Mouse (Mus musculus) stomach, embryonic 14.5 days (tissue): ENCODE results near the gene Ikbke. TPM values are rescaled to one million over a fixed set of nuclear protein-coding genes. Genes with fewer than 3 reads are reported as not detected.

Experiments used
- ATAC-seq: fragments of 200-750 bp; cut with Nextera tagmentation; 2 replicates; pipeline ENCODE4 v1.8.0; 2017; ENCODE audit warnings: low read depth, moderate TSS enrichment; ENCODE audit not compliant: insufficient number of reproducible peaks, insufficient read depth, low FRiP score
- H3K27ac ChIP-seq: fragments of 300-500 bp; sonication (generic); 2 replicates; pipeline ENCODE4 v1.5.1; 2014; ENCODE audit warnings: mild to moderate bottlenecking, low read length, moderate library complexity, mixed read lengths
- H3K27me3 ChIP-seq: fragments of 300-500 bp; sonication (generic); 2 replicates; pipeline ENCODE4 v1.6.1; 2014; ENCODE audit warnings: low read length, control low read depth, mixed read lengths; ENCODE audit not compliant: control insufficient read depth, insufficient read depth
- H3K36me3 ChIP-seq: fragments of 300-500 bp; sonication (generic); 2 replicates; pipeline ENCODE4 v1.6.1; 2014; ENCODE audit warnings: mild to moderate bottlenecking, control low read depth, low read length, moderate library complexity, mixed read lengths; ENCODE audit not compliant: control insufficient read depth, insufficient read depth
- H3K4me1 ChIP-seq: fragments of 300-500 bp; sonication (generic); 2 replicates; pipeline ENCODE4 v1.6.1; 2014; ENCODE audit warnings: low read length, control low read depth, mixed read lengths; ENCODE audit not compliant: control insufficient read depth, insufficient read depth
- H3K4me2 ChIP-seq: fragments of 300-500 bp; sonication (generic); replicated peaks from 2 replicates; pipeline ENCODE4 v1.6.1; 2014; ENCODE audit warnings: low read depth, low read length, control low read depth
- H3K4me3 ChIP-seq: fragments of 300-500 bp; sonication (generic); 2 replicates; pipeline ENCODE4 v1.5.1; 2014; ENCODE audit warnings: low read depth, low read length, control low read depth
- H3K9ac ChIP-seq: fragments of 300-500 bp; sonication (generic); replicated peaks from 2 replicates; pipeline ENCODE4 v1.6.1; 2014; ENCODE audit warnings: low read depth, mild to moderate bottlenecking, control low read depth, low read length, moderate library complexity, mixed read lengths
- H3K9me3 ChIP-seq: fragments of 300-500 bp; sonication (generic); 2 replicates; pipeline ENCODE4 v1.6.1; 2016; ENCODE audit warnings: low read depth, low read length, control low read depth; ENCODE audit not compliant: control insufficient read depth
- WGBS: fragments of 180-500 bp; shearing (Covaris S2); extraction: QIAGEN DNeasy Blood & Tissue Kit; methylation state at CpG from one replicate; pipeline ENCODE4 v1.1.7; 2014; 5-methylcytosine and 5-hydroxymethylcytosine counted together
- polyA plus RNA-seq: library from polyadenylated mRNA; unstranded; fragments of >200 nt; fragmentation: Nextera tagmentation; extraction: Ambion mirVana; gene quantifications from 2 replicates; pipeline ENCODE4 v1.2.1, GENCODE M21; 2014

Ikbke gene
- polyA plus RNA-seq, 1 experiment from 2014 or later, result 6.1 TPM

GRCm38 (mm10) chr1:131208081-131208480 is 71.3 kb downstream of the Ikbke start:
- no peak overlapping the region for H3K4me3 ChIP-seq
- no peak for ATAC-seq
- peaks cover 13% of the 10 kb centered on the region; the same call in 1 of the 2 replicates for H3K4me1 ChIP-seq
- H3K27me3 ChIP-seq, result no peaks in the 10 kb centered on the region
- WGBS, result 88% methylated on average over 5 of the region's 5 CpGs
- no peak overlapping the region for H3K4me2 ChIP-seq
- no peak overlapping the region for H3K9ac ChIP-seq
- no peaks in the 10 kb centered on the region for H3K36me3 ChIP-seq
- H3K9me3 ChIP-seq, result no peaks in the 10 kb centered on the region
- H3K27ac ChIP-seq, result no peak overlapping the region

- Histone ChIP-seq H3K4me1 (0 out of 2 replicates have a peak, but pooled peaks cover 8% of the 10 kb centered on the region), H3K9ac (no peak overlapping the region), H3K9me3 (no peaks in the 10 kb centered on the region), H3K36me3 (no peaks in the 10 kb centered on the region), H3K27ac (no peak overlapping the region), H3K4me2 (no peak overlapping the region), H3K27me3 (no peaks in the 10 kb centered on the region), H3K4me3 (no peak overlapping the region)
- ATAC-seq, result peak; percentile 80; the same call in 1 of the 2 replicates
- 3% methylated on average over 5 of the region's 5 CpGs for WGBS
Observed at GRCm38 (mm10) chr1:131207531-131207930, 71.9 kb downstream of the Ikbke start.

GRCm38 (mm10) chr1:131206342-131206741 is 73.1 kb downstream of the Ikbke start:
- Histone ChIP-seq H3K27me3 (no peaks in the 10 kb centered on the region), H3K4me3 (no peak overlapping the region), H3K27ac (no peak overlapping the region), H3K4me2 (no peak overlapping the region), H3K4me1 (0 out of 2 replicates have a peak, but pooled peaks cover 6% of the 10 kb centered on the region), H3K36me3 (no peaks in the 10 kb centered on the region), H3K9ac (no peak overlapping the region), H3K9me3 (no peaks in the 10 kb centered on the region)
- WGBS, result 72% methylated on average over 5 of the region's 5 CpGs
- no peak for ATAC-seq

GRCm38 (mm10) chr1:131204461-131204860 is 74.9 kb downstream of the Ikbke start:
- no peak overlapping the region for H3K9ac ChIP-seq
- WGBS, result 70% methylated on average over 8 of the region's 8 CpGs
- no peak overlapping the region for H3K27ac ChIP-seq
- H3K27me3 ChIP-seq, result no peaks in the 10 kb centered on the region
- H3K9me3 ChIP-seq, result no peaks in the 10 kb centered on the region
- H3K4me2 ChIP-seq, result no peak overlapping the region
- no peaks in the 10 kb centered on the region for H3K36me3 ChIP-seq
- peaks cover 10% of the 10 kb centered on the region; the same call in 1 of the 2 replicates for H3K4me1 ChIP-seq
- no peak overlapping the region for H3K4me3 ChIP-seq
- no peak for ATAC-seq

Other genes with a start within 250 kb of the Ikbke start
- gene Mapkapk2, start 181.8 kb downstream of the Ikbke start, polyA plus RNA-seq, result 56.5 and 68.4 TPM in 2 replicates
- 3.5 and 4.6 TPM in 2 replicates for gene Dyrk3, start 141.3 kb downstream of the Ikbke start, polyA plus RNA-seq
- 67.5 and 71.9 TPM in 2 replicates for gene Eif2d, start 126.4 kb downstream of the Ikbke start, polyA plus RNA-seq
- gene Rassf5, start 34.3 kb downstream of the Ikbke start, polyA plus RNA-seq, result 3.6 and 3.8 TPM in 2 replicates
- gene Srgap2, start 247.7 kb upstream of the Ikbke start, polyA plus RNA-seq, result 22.8 and 24.5 TPM in 2 replicates
- 3.1 and 3.2 TPM in 2 replicates for gene Fam72a, start 248.3 kb upstream of the Ikbke start, polyA plus RNA-seq